Comparison of ENCODE assay signal across 8 mouse cellular contexts in genomic region chr14:19706454-19706853, GRCm38 (mm10). TPM values are rescaled to one million over a fixed set of nuclear protein-coding genes. Genes with fewer than 3 reads are reported as not detected.
DNase-seq lines count a peak whose midpoint lies in the region; ATAC-seq and TF ChIP-seq lines count a peak whose summit lies in the region.

No protein-coding gene starts in this region.

- no peak for TF ChIP-seq POLR2A in cerebellum, adult 2 months (IDR thresholded peaks at IDR 0.05; ENCODE audit: borderline replicate concordance, insufficient read depth, low read length)
- no peak for TF ChIP-seq POLR2A in small intestine, adult 2 months (IDR thresholded peaks at IDR 0.05; ENCODE audit: low read depth, low read length)

- H3K4me3 ChIP-seq in liver, embryonic 12.5 days, result no peak overlapping the region
- H3K4me3 ChIP-seq in cerebellum, adult 2 months (replicated peaks; ENCODE audit: insufficient read depth, low read depth, low read length), result no peak overlapping the region
- H3K4me3 ChIP-seq in hindbrain, embryonic 16.5 days (ENCODE audit: low read length), result no peak overlapping the region
- no peak overlapping the region for H3K4me3 ChIP-seq in small intestine, adult 2 months (ENCODE audit: low read depth, low read length)

- no peaks in the 10 kb centered on the region for H3K36me3 ChIP-seq in liver, embryonic 12.5 days
- no peaks in the 10 kb centered on the region for H3K36me3 ChIP-seq in hindbrain, embryonic 16.5 days (ENCODE audit: control insufficient read depth, insufficient read depth, low read length)
- no peaks in the 10 kb centered on the region for H3K36me3 ChIP-seq in small intestine, adult 2 months (ENCODE audit: control insufficient read depth, insufficient read depth, low read length)

- H3K4me1 ChIP-seq in liver, embryonic 12.5 days, result peaks cover 10% of the 10 kb centered on the region; the same call in 1 of the 2 replicates
- H3K4me1 ChIP-seq in cerebellum, adult 2 months (ENCODE audit: control insufficient read depth, insufficient read depth, low read length), result no peaks in the 10 kb centered on the region
- H3K4me1 ChIP-seq in hindbrain, embryonic 16.5 days (ENCODE audit: control insufficient read depth, insufficient read depth, low read depth, low read length), result peaks cover 7% of the 10 kb centered on the region
- H3K4me1 ChIP-seq in small intestine, adult 2 months (ENCODE audit: control insufficient read depth, insufficient read depth, insufficient read length, low read length), result peaks cover 9% of the 10 kb centered on the region

- H3K27ac ChIP-seq in liver, embryonic 12.5 days, result no peak overlapping the region
- H3K27ac ChIP-seq in cerebellum, adult 2 months (ENCODE audit: insufficient read depth, low read length), result no peak overlapping the region
- no peak overlapping the region for H3K27ac ChIP-seq in hindbrain, embryonic 16.5 days (ENCODE audit: low read depth, low read length)
- no peak overlapping the region for H3K27ac ChIP-seq in small intestine, adult 2 months (ENCODE audit: insufficient read depth, low read depth, low read length)

- H3K27me3 ChIP-seq in liver, embryonic 12.5 days (replicated peaks), result 0 out of 2 replicates have a peak, but pooled peaks cover 5% of the 10 kb centered on the region
- no peaks in the 10 kb centered on the region for H3K27me3 ChIP-seq in cerebellum, adult 2 months (ENCODE audit: control insufficient read depth, insufficient read depth, low read length)
- no peaks in the 10 kb centered on the region for H3K27me3 ChIP-seq in hindbrain, embryonic 16.5 days (replicated peaks; ENCODE audit: control insufficient read depth, insufficient read depth, low read length)
- H3K27me3 ChIP-seq in small intestine, adult 2 months (ENCODE audit: control insufficient read depth, insufficient read depth, low read length), result no peaks in the 10 kb centered on the region

- peak; percentile 57 for DNase-seq in liver
- peak; percentile 43 to 48 for DNase-seq in cerebellum, adult 2 months
- peak; percentile 87 for DNase-seq in forelimb bud, embryonic 11.5 days (ENCODE audit: low read depth, low spot score)
- peak; percentile 50 to 66 for DNase-seq in layer of hippocampus, postnatal 25 days (ENCODE audit: extremely low spot score in 1 of 2, low spot score in 1 of 2)
- DNase-seq in mesoderm, embryonic 11.5 days (ENCODE audit: low read depth, low spot score), result peak; percentile 88

- no peak overlapping the region for H3K4me2 ChIP-seq in liver, embryonic 12.5 days
- no peak overlapping the region for H3K4me2 ChIP-seq in hindbrain, embryonic 16.5 days (ENCODE audit: low read length)

- peak; percentile 86 for TF ChIP-seq CTCF in cerebellum, adult 2 months (IDR thresholded peaks at IDR 0.05; ENCODE audit: borderline replicate concordance, insufficient read depth, low read depth, low read length)
- peak; percentile 99 for TF ChIP-seq CTCF in small intestine, adult 2 months (IDR thresholded peaks at IDR 0.05; ENCODE audit: extremely low read depth, insufficient read length, insufficient replicate concordance, low read depth, low read length)

- WGBS in liver, embryonic 12.5 days (ENCODE audit: insufficient replicate concordance), result 1% methylated on average over 5 of the region's 5 CpGs
- WGBS in cerebellum, adult 2 months, result 2% methylated on average over 5 of the region's 5 CpGs
- WGBS in hindbrain, embryonic 16.5 days, result under 1% methylated on average over 5 of the region's 5 CpGs
- under 1% methylated on average over 5 of the region's 5 CpGs for WGBS in small intestine, adult 2 months

- no peaks in the 10 kb centered on the region for H3K9me3 ChIP-seq in liver, embryonic 12.5 days (replicated peaks)
- H3K9me3 ChIP-seq in hindbrain, embryonic 16.5 days (ENCODE audit: control insufficient read depth, low read length), result no peaks in the 10 kb centered on the region

- no peak for ATAC-seq in liver, embryonic 12.5 days
- ATAC-seq in hindbrain, embryonic 16.5 days, result peak; percentile 83

- H3K9ac ChIP-seq in liver, embryonic 12.5 days, result no peak overlapping the region
- H3K9ac ChIP-seq in hindbrain, embryonic 16.5 days (ENCODE audit: low read depth, low read length), result no peak overlapping the region

RNA-seq across cellular contexts. Expression of gene Nid2, which starts 44.6 kb away (rescaled TPM):
- polyA plus RNA-seq in liver, embryonic 12.5 days (2016; fragmentation: Nextera tagmentation; extraction: Ambion mirVana), result 24.1 and 24.2 TPM in 2 replicates
- polyA plus RNA-seq in cerebellum, adult 2 months (2012; rRNA removed), result 1.5 and 2.2 TPM in 2 replicates
- 33.7 and 58.6 TPM in 2 replicates for polyA plus RNA-seq in hindbrain, embryonic 16.5 days (2015; fragmentation: Nextera tagmentation; extraction: Ambion mirVana)
- 1 to 10 TPM; 3.1 to 3.4 TPM for total RNA-seq in layer of hippocampus, postnatal 25 days (2021)
- 5.7 and 10.5 TPM in 2 replicates for polyA plus RNA-seq in small intestine, adult 2 months (2012; rRNA removed)
